Mouse (Mus musculus): Measurements from ENCODE around the gene Gbf1.

The Gbf1 gene

DNA sequence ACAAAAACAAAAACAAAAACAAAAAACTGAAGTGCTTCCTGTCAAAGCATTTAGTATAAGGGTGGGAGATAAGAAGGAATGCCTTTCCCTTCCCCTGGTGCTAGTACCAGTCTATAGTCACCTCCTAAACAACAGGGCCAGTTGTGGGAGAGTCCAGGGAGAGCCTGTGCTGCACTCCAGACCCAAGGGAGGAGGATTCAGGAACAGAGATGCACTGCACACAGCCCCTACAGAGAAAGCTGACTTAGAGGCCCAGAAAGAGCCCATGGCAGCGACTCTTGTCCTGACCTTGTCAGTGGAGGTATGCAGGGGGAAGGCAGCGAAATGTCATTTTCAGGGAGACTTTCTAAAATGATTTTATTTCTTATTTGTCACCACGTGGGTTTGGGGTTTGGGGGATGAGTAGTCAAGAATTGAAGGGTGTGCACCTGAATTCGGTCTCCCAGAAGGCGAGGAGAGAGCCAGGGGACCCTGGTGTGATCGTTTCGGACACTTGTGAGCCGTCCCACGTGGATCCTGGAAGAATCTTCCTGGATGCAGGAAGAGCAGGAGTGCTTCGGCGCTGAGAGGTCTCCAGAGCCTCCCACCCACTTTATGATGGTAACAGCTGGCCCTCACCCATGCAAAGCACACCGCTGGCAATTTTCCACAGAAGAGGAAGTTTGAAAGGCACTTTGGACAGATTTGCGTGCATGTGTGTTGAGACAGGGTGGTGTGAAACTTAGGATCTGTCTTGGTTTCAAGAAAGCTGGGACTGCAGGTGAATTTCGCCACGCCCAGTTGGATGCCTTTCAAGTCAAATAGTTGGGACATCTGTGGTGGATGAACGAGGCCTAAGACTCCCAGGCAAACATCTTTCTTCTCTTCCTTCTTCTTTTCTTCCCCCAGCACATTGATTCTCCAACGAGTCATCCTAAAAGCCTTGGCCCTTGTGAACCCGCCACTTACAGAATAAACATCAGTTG lies 151.2 kb downstream of the Gbf1 start:
- no peak for DNase-seq

GRCm38 (mm10) chr19:46304216-46304841 lies 152.0 kb downstream of the Gbf1 start, which contains the start of gene Nfkb2:
Gene Nfkb2, plus strand, starts transcription at chr19:46304320.
- peak; percentile 96 for DNase-seq

- no peak for DNase-seq
Observed at GRCm38 (mm10) chr19:46304908-46305333, 152.6 kb downstream of the Gbf1 start.

DNA sequence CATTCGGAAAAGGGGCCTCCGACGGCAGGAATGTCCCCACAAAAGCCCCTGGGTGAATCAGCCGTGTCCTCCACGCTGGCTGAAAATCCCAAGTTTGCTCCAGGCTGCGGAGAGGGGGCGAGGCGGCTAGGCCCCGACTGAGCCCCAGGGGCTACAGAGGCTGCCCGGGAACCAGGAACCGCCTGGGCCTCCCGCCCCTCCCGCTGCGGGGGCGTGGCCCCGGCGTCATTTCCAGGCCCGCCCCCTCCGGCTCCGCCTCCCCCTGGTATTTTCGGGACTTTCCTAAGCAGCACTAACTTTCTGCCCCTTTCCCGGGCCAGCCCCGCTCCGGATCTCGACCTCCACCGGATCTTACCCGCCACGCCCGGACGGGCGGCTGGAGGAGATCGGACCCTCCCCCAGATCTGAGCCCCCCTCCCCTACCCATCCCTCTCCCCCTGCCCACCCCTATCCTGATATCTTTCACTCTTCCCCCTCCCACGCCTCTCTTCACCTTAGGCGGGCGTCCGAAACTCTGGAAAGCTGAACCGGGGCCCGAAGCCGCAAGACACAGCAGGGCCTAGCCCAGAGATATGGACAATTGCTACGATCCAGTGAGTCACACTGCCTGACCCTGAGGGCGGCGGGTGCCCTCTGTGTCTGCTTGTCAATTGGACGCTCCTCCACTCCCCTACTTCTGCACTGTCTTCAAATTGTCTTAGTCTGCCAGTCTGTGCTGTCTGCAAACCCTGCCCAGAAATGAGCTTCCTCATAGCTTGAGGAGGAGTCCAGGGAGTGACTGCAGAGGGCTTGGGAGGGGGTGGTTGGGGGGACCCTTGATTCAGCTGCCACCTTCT lies 153.3 kb downstream of the Gbf1 start:
- DNase-seq, result peak; percentile 83 to 90

GRCm38 (mm10) chr19:46306268-46306610 lies 153.9 kb downstream of the Gbf1 start:
- DNase-seq, result no peak

DNA sequence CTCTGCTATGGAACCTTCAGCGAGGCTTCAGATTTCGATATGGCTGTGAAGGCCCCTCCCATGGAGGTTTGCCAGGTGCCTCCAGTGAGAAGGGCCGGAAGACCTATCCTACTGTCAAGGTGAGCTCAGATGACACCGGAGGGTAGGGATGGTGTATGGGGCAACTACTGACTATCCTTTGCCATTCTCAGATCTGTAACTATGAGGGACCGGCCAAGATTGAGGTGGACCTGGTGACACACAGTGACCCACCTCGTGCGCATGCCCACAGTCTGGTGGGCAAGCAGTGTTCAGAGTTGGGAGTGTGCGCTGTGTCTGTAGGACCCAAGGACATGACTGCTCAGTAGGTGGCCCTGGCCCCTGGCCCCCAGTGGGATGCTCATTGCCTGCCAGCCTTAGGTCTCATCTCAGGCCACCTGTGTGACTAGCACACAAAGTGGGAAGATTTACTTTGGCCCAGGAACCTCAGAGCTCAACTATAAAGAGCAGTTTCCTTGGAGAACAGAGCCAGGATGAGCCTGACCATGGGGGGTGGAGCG lies 154.5 kb downstream of the Gbf1 start:
- no peak for DNase-seq

- DNase-seq, result no peak
Observed at GRCm38 (mm10) chr19:46307781-46308180, 155.5 kb downstream of the Gbf1 start.

DNA sequence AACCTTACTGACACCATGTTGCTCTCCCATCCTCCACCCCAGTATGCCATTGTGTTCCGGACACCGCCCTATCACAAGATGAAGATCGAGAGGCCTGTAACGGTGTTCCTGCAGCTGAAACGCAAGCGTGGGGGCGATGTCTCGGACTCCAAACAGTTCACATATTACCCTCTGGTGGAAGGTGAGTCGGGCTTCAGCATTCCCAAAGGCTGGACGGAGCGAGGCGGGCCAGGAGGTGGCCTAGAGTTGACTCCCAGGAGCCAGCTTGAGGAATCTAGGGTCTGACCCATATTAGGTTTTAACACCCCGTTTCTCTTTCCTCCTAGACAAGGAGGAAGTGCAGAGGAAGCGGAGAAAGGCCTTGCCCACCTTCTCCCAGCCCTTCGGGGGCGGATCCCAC lies 156.0 kb downstream of the Gbf1 start:
- DNase-seq, result no peak

- DNase-seq, result peak; percentile 64 to 81
Observed at GRCm38 (mm10) chr19:46308706-46309435, 156.6 kb downstream of the Gbf1 start.

DNA sequence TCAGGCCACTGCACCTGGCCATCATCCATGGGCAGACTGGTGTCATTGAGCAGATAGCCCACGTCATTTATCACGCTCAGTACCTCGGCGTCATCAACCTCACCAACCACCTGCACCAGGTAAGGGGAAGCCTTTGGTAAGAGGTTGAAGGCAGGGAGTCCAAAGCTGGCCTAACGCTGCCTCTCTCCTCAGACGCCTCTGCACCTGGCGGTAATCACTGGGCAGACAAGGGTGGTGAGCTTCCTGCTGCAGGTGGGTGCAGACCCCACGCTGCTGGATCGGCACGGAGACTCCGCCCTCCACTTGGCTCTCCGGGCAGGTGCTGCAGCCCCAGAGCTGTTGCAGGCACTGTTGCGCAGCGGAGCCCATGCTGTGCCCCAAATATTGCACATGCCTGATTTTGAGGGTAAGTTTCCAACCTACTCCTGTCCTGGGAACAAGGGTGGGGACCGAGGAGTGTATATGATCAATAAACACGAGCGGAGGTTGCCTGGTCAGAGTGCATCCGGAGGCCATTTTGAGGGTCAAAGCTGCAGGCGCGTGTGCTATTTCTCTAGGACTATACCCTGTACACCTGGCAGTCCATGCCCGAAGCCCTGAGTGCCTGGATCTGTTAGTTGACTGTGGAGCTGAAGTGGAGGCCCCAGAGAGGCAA lies 157.5 kb downstream of the Gbf1 start:
- no peak for DNase-seq

- DNase-seq, result no peak
Observed at GRCm38 (mm10) chr19:46310312-46310865, 158.1 kb downstream of the Gbf1 start.

DNA sequence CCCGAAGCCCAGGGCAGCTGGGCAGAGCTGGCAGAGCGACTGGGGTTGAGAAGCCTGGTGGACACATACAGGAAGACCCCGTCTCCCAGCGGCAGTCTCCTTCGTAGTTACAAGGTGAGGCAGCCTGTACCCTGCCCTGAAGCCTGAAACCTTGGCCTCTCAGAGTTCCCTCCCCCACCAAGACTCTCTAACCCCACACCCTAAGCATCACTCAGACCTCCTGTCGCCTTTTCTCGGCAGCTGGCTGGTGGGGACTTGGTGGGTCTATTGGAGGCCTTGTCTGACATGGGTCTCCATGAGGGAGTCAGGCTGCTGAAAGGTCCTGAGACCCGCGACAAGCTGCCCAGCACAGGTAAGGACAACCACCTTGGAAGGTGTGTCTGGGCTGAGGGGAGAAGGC lies 159.0 kb downstream of the Gbf1 start:
- no peak for DNase-seq

- no peak for DNase-seq
Observed at GRCm38 (mm10) chr19:46312566-46312965, 160.3 kb downstream of the Gbf1 start.

DNA sequence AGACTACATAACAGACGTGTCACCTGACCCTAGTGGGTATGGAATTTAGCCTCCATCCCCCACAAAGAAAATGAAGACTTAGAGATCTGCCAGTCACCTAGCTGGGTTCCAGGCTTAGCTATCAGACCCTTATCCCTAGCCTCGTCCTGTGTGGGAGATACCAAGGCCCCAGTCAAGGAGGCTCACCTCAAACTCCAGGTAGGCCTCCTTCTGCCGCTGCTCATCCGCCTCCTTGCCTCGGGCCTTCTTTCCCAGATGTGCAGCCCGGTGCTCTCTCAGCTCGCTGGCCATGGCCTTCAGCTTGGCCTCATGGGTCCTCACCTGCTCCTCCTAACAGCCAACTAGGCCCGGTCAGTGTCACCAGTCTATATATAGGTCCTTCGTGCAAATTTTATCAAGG lies 160.8 kb downstream of the Gbf1 start:
- DNase-seq, result no peak

- no peak for DNase-seq
Observed at GRCm38 (mm10) chr19:46313591-46313990, 161.3 kb downstream of the Gbf1 start.

DNA sequence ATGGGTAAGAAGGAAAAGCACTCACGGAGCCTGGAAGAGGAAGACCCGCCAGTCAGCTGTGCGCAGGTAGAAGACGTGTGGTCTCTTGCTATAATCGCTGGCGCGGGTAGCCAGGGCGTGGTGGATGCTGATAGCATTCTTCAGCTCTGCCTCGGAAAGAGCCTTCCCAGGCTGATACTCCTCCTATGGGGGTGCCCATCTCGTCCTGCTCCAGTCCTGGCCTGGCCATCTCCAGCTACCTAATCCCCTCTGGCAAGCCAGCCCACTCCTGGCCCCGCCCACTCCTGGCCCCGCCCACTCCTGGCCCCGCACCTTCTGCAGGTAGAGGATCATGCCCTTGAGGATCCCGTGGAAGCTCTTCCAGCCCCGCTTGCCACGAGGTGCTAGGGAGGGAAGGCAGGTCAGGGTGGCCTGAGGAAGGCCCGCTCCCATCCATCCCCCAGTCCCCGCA lies 161.9 kb downstream of the Gbf1 start:
- DNase-seq, result peak in 1 of 2 experiments; percentile 40

GRCm38 (mm10) chr19:46314872-46315742 lies 162.8 kb downstream of the Gbf1 start:
- no peak for DNase-seq

- DNase-seq, result no peak
Observed at GRCm38 (mm10) chr19:46315752-46316610, 163.7 kb downstream of the Gbf1 start.
